Mouse (Mus musculus) olfactory bulb, adult 2 months (tissue): ENCODE measurements around the gene Dact3.

Experiments
- CTCF ChIP-seq: fragments of 200-500 bp; IDR thresholded peaks from 2 replicates; pipeline ENCODE4 v1.5.1; 2012; ENCODE audit warnings: low read depth, mild to moderate bottlenecking, low read length, moderate library complexity; ENCODE audit not compliant: insufficient read depth
- POLR2A ChIP-seq: fragments of 200-500 bp; IDR thresholded peaks from 2 replicates; pipeline ENCODE4 v1.6.1; 2012; ENCODE audit warnings: mild to moderate bottlenecking, low read depth, low read length, moderate library complexity; ENCODE audit not compliant: insufficient read depth

GRCm38 (mm10) chr7:16931968-16932627 lies 57.0 kb downstream of the Dact3 start:
- TF ChIP-seq POLR2A: no peak
- TF ChIP-seq CTCF: 0 out of 2 replicates have a peak, but pooled peaks have one; percentile 5
